25 mouse cellular contexts compared by ENCODE assay signal in genomic region chr17:52599141-52599540, GRCm38 (mm10). TPM values are rescaled to one million over a fixed set of nuclear protein-coding genes. Genes with fewer than 3 reads are reported as not detected.
"Had no signal": no experiment of that assay in that cellular context is flagged by ENCODE, and none has a peak within 500 bp of the region (broad histone marks: within the 10 kb centered on the region; RNA-seq: fewer than 3 reads in every experiment).

No protein-coding gene starts in this region.

- H3K4me3 ChIP-seq: gastrocnemius, adult 2 months; heart, embryonic 10.5 days; heart, embryonic 12.5 days; hindbrain, embryonic 10.5 days; hindbrain, embryonic 12.5 days; intestine, embryonic 15.5 days; kidney, embryonic 15.5 days; layer of hippocampus, adult 2 months; left cerebral cortex, adult 2 months; limb, embryonic 10.5 days; limb, embryonic 12.5 days; liver, embryonic 13.5 days; liver, embryonic 15.5 days had no signal

- H3K27ac ChIP-seq: gastrocnemius, adult 2 months; heart, embryonic 10.5 days; hindbrain, embryonic 10.5 days; hindbrain, embryonic 12.5 days; intestine, embryonic 15.5 days; kidney, embryonic 15.5 days; kidney, postnatal 0 days; layer of hippocampus, adult 2 months; left cerebral cortex, adult 2 months; limb, embryonic 10.5 days; limb, embryonic 12.5 days; liver, embryonic 13.5 days; liver, embryonic 15.5 days had no signal

- H3K4me1 ChIP-seq: hindbrain, embryonic 12.5 days; liver, embryonic 15.5 days had no signal

- DNase-seq: gastrocnemius, adult 2 months; gastrocnemius, postnatal 10 days; gastrocnemius, postnatal 25 days; heart, adult 18-20 months; heart, postnatal 10 days; heart, postnatal 4 days; liver; liver, embryonic 13.5 days; liver, postnatal 0 days had no signal

- H3K36me3 ChIP-seq: heart, embryonic 10.5 days; heart, embryonic 12.5 days; hindbrain, embryonic 10.5 days; hindbrain, embryonic 12.5 days; intestine, embryonic 15.5 days; kidney, embryonic 15.5 days; limb, embryonic 10.5 days; limb, embryonic 12.5 days; liver, embryonic 13.5 days; liver, embryonic 15.5 days had no signal

RNA-seq across cellular contexts. Expression of gene Kcnh8, which starts 3.4 kb away (rescaled TPM):
- polyA plus RNA-seq: heart, embryonic 12.5 days; heart, embryonic 14.5 days; heart, embryonic 16.5 days; inflammation-experienced regulatory T-cells, adult 6 months; limb, embryonic 10.5 days; limb, embryonic 12.5 days; liver, embryonic 11.5 days; liver, embryonic 13.5 days; liver, embryonic 15.5 days; liver, postnatal 0 days had no signal
